Mouse (Mus musculus) cerebellum, postnatal 10 days (tissue): ENCODE data around the gene Mblac1.

Experiments
- DNase-seq, 2 experiments: peaks; one replicate each; pipeline ENCODE4 v3.0.0; 2021; ENCODE audit warnings: mixed read lengths in 2 of 2

Mblac1 gene

GRCm38 (mm10) chr5:138219864-138220263 lies 25.8 kb downstream of the Mblac1 start:
- DNase-seq, result no peak

- DNase-seq, result peak; percentile 91 to 94
Observed at GRCm38 (mm10) chr5:138222111-138222510, 28.0 kb downstream of the Mblac1 start.

- DNase-seq, result peak in 1 of 2 experiments; percentile 22
Observed at GRCm38 (mm10) chr5:138223287-138223686, 29.2 kb downstream of the Mblac1 start.

- DNase-seq, result no peak
Observed at GRCm38 (mm10) chr5:138225700-138226099, 31.6 kb downstream of the Mblac1 start, which contains the start of gene Nxpe5. TSS of gene Nxpe5 (plus strand) at chr5:138225898.

- DNase-seq, result no peak
Observed at GRCm38 (mm10) chr5:138226491-138226890, 32.4 kb downstream of the Mblac1 start.

GRCm38 (mm10) chr5:138227367-138227766 lies 33.3 kb downstream of the Mblac1 start:
- no peak for DNase-seq

GRCm38 (mm10) chr5:138228026-138228425 lies 33.9 kb downstream of the Mblac1 start:
- peak; percentile 58 to 61 for DNase-seq

GRCm38 (mm10) chr5:138229511-138229910 lies 35.4 kb downstream of the Mblac1 start:
- DNase-seq, result no peak

GRCm38 (mm10) chr5:138233778-138234177 lies 39.7 kb downstream of the Mblac1 start:
- DNase-seq, result no peak

GRCm38 (mm10) chr5:138234224-138234623 lies 40.1 kb downstream of the Mblac1 start:
- DNase-seq, result no peak

GRCm38 (mm10) chr5:138241511-138241910 lies 47.4 kb downstream of the Mblac1 start:
- DNase-seq, result no peak
